Mouse (Mus musculus) heart, embryonic 11.5 days (tissue): ENCODE data around the gene Myo15. TPM values are rescaled to one million over a fixed set of nuclear protein-coding genes. Genes with fewer than 3 reads are reported as not detected.

Experiments used
- ATAC-seq: fragments of 200-750 bp; cut with Nextera tagmentation; replicated peaks from 2 replicates; pipeline ENCODE4 v1.8.0; 2017; ENCODE audit warnings: moderate library complexity; ENCODE audit not compliant: insufficient number of reproducible peaks, low FRiP score, low TSS enrichment
- H3K27ac ChIP-seq: fragments of 300-500 bp; sonication (generic); 2 replicates; pipeline ENCODE4 v1.5.1; 2014; ENCODE audit warnings: mild to moderate bottlenecking, low read depth, low read length
- H3K27me3 ChIP-seq: fragments of 300-500 bp; sonication (generic); 2 replicates; pipeline ENCODE4 v1.6.1; 2014; ENCODE audit warnings: mild to moderate bottlenecking, low read length, mixed read lengths; ENCODE audit not compliant: control insufficient read depth, insufficient read depth
- H3K36me3 ChIP-seq: fragments of 300-500 bp; sonication (generic); 2 replicates; pipeline ENCODE4 v1.6.1; 2014; ENCODE audit warnings: mild to moderate bottlenecking, low read length, moderate library complexity, mixed read lengths; ENCODE audit not compliant: control insufficient read depth, insufficient read depth
- H3K4me1 ChIP-seq: fragments of 300-500 bp; sonication (generic); 2 replicates; pipeline ENCODE4 v1.6.1; 2014; ENCODE audit warnings: low read length; ENCODE audit not compliant: control insufficient read depth, insufficient read depth
- H3K4me2 ChIP-seq: fragments of 300-500 bp; sonication (generic); 2 replicates; pipeline ENCODE4 v1.6.1; 2014; ENCODE audit warnings: mild to moderate bottlenecking, moderate library complexity
- H3K4me3 ChIP-seq: fragments of 300-500 bp; sonication (generic); 2 replicates; pipeline ENCODE4 v1.5.1; 2014; ENCODE audit warnings: low read depth, low read length
- H3K9ac ChIP-seq: fragments of 300-500 bp; sonication (generic); 2 replicates; pipeline ENCODE4 v1.6.1; 2014; ENCODE audit warnings: mild to moderate bottlenecking, low read depth, low read length, moderate library complexity
- H3K9me3 ChIP-seq: fragments of 300-500 bp; sonication (generic); replicated peaks from 2 replicates; pipeline ENCODE4 v1.6.1; 2016; ENCODE audit warnings: low read length; ENCODE audit not compliant: control insufficient read depth
- WGBS: fragments of 180-500 bp; shearing (Covaris S2); extraction: QIAGEN DNeasy Blood & Tissue Kit; methylation state at CpG from one replicate; pipeline ENCODE4 v1.1.7; 2014; ENCODE audit not compliant: insufficient replicate concordance; 5-methylcytosine and 5-hydroxymethylcytosine counted together
- polyA plus RNA-seq: library from polyadenylated mRNA; unstranded; fragments of >200 nt; fragmentation: Nextera tagmentation; extraction: Ambion mirVana; gene quantifications from 2 replicates; pipeline ENCODE4 v1.2.1, GENCODE M21; 2014

The Myo15 gene
- polyA plus RNA-seq, 1 experiment from 2014 or later: 0.11 TPM

- H3K9me3 ChIP-seq: no peaks in the 10 kb centered on the region
- WGBS: 83% methylated on average over 5 of the region's 5 CpGs
- no peak overlapping the region for H3K9ac ChIP-seq
- no peak overlapping the region for H3K27ac ChIP-seq
- peaks cover 6% of the 10 kb centered on the region; the same call in 1 of the 2 replicates for H3K4me1 ChIP-seq
- no peak for ATAC-seq
- peaks cover 6% of the 10 kb centered on the region; the same call in 1 of the 2 replicates for H3K27me3 ChIP-seq
- H3K4me3 ChIP-seq: no peak overlapping the region
- no peaks in the 10 kb centered on the region for H3K36me3 ChIP-seq
- H3K4me2 ChIP-seq: no peak overlapping the region
These were observed 6.7 kb downstream of the Myo15 start for GRCm38 (mm10) chr11:60475668-60476362.

DNA sequence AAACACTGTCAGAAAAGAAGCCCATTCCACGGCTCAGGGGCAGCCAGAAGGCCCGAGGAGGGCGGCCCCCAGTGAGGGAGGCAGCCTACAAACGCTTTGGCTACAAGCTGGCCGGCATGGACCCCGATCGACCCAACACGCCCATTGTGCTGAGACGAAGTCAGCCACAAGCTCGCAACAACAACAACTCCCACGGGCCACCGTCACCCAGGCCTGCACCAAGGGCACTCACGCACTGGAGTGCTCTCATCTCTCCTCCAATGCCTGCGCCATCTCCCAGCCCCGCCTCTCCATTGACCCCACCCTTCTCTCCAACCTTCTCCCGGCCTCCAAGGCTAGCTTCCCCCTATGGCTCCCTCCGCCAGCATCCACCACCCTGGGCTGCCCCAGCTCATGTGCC, 9.0 kb downstream of the Myo15 start:
- Histone ChIP-seq H3K4me3 (peak overlapping the region; percentile 12; the same call in 1 of the 2 replicates), H3K4me1 (no peaks in the 10 kb centered on the region), H3K27me3 (peaks cover 6% of the 10 kb centered on the region; the same call in 1 of the 2 replicates), H3K27ac (no peak overlapping the region), H3K36me3 (no peaks in the 10 kb centered on the region), H3K9ac (0 out of 2 replicates have a peak overlapping the region, but pooled peaks have one; percentile 49), H3K4me2 (peak overlapping the region; percentile 58), H3K9me3 (no peaks in the 10 kb centered on the region)
- WGBS: 13% methylated on average over 17 of the region's 17 CpGs
- no peak for ATAC-seq

- Histone ChIP-seq H3K27me3 (no peaks in the 10 kb centered on the region), H3K4me2 (peak overlapping the region; percentile 27), H3K4me3 (no peak overlapping the region), H3K27ac (no peak overlapping the region), H3K36me3 (no peaks in the 10 kb centered on the region), H3K9ac (no peak overlapping the region; the same call in 1 of the 2 replicates), H3K9me3 (no peaks in the 10 kb centered on the region), H3K4me1 (peaks cover 3% of the 10 kb centered on the region; the same call in 1 of the 2 replicates)
- ATAC-seq: peak; percentile 80
- WGBS: 28% methylated on average over 3 of the region's 3 CpGs
These were observed 17.1 kb downstream of the Myo15 start for GRCm38 (mm10) chr11:60486267-60486666.

DNA sequence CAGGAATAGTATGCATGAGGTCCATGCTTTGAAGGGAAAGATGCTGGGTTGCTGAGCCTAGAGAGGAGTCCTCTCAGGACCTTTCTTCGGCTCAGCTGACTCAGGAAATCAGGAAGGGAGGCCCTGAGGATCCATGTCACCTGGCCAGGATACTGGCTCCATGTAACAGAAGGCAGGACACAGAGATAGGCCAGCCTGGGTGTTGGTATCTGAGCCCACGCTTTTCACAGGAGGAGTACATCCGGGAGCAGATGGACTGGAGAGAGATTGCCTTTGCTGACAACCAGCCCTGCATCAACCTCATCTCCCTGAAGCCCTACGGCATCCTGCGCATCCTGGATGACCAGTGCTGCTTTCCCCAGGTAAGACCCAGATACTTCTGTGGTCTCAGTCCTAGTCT, 23.6 kb downstream of the Myo15 start:
- Histone ChIP-seq H3K4me2 (no peak overlapping the region), H3K27ac (no peak overlapping the region), H3K36me3 (no peaks in the 10 kb centered on the region), H3K4me1 (no peaks in the 10 kb centered on the region), H3K9ac (no peak overlapping the region), H3K4me3 (no peak overlapping the region), H3K9me3 (no peaks in the 10 kb centered on the region), H3K27me3 (peaks cover 20% of the 10 kb centered on the region)
- no peak for ATAC-seq
- WGBS: 82% methylated on average over 5 of the region's 5 CpGs

DNA sequence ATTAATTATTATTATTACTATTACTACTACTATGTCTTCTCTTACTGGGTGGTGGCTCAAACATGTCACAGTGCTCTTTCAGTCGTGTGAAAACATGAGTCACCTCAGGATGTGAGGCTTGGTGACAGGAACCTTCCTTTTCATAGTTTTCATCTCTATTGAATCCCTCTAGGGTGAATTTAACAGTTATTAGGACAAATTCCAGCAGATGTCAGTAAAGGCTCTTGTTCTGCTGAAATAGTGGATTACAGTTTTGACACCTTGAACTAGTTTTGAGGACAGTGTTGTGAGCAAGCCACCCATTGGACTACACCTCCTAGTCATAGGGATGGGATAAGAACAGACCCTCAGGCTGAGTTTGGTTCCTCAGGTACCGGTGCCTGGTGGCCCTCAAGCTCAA, 26.6 kb downstream of the Myo15 start:
- no peak overlapping the region for H3K4me2 ChIP-seq
- no peaks in the 10 kb centered on the region for H3K4me1 ChIP-seq
- no peak overlapping the region for H3K27ac ChIP-seq
- no peak for ATAC-seq
- H3K27me3 ChIP-seq: peaks cover 25% of the 10 kb centered on the region
- no peak overlapping the region for H3K4me3 ChIP-seq
- H3K9me3 ChIP-seq: no peaks in the 10 kb centered on the region
- no peaks in the 10 kb centered on the region for H3K36me3 ChIP-seq
- H3K9ac ChIP-seq: no peak overlapping the region
- WGBS: 57% methylated on average over 2 of the region's 2 CpGs

- no peaks in the 10 kb centered on the region for H3K36me3 ChIP-seq
- no peak overlapping the region for H3K4me3 ChIP-seq
- H3K27ac ChIP-seq: no peak overlapping the region
- ATAC-seq: no peak
- H3K4me1 ChIP-seq: 0 out of 2 replicates have a peak, but pooled peaks cover 6% of the 10 kb centered on the region
- H3K9me3 ChIP-seq: no peaks in the 10 kb centered on the region
- no peak overlapping the region for H3K9ac ChIP-seq
- no peak overlapping the region for H3K4me2 ChIP-seq
- 79% methylated on average over 13 of the region's 13 CpGs for WGBS
- H3K27me3 ChIP-seq: peaks cover 31% of the 10 kb centered on the region
These were observed 38.1 kb downstream of the Myo15 start for GRCm38 (mm10) chr11:60507281-60507680.

DNA sequence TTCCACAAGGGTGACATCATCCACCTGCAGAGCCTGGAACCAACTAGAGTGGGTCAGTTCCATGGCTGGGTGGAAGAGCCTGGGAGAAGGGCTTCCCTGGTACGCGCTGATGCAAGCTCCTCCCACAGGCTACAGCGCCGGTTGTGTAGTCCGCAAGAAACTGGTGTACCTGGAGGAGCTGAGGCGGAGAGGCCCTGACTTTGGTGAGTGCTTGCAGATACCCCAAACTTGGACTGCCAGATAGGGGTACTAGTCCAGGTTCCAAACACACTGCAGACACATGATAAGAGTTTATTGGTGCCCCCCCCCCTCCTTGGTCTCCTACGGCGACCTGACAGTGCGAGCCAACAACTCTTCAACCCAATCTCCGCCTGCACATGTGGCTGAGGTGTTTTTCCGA, 39.8 kb downstream of the Myo15 start:
- Histone ChIP-seq H3K4me1 (0 out of 2 replicates have a peak, but pooled peaks cover 6% of the 10 kb centered on the region), H3K4me3 (peak overlapping the region; percentile 39), H3K27ac (no peak overlapping the region), H3K9ac (peak overlapping the region; percentile 56), H3K9me3 (no peaks in the 10 kb centered on the region), H3K4me2 (peak overlapping the region; percentile 71), H3K36me3 (no peaks in the 10 kb centered on the region), H3K27me3 (peaks cover 31% of the 10 kb centered on the region)
- 2% methylated on average over 11 of the region's 11 CpGs for WGBS
- ATAC-seq: no peak

DNA sequence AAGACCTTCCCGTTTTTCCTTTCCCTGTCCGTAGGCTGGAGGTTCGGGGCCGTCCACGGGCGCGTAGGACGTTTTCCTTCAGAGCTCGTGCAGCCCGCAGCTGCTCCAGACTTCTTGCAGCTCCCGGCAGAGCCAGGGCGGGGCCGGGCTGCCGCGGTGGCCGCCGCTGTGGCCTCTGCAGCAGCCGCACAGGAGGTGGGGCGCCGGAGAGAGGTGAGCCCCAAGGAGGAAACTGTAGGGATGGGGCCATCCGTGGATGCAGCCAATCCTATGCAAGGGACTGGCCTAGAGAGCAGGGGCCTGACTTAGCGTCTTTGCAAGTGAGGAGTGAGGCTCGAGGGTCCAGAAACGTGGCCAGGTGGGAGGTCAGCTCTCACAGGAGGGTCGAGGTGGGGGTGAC, 40.4 kb downstream of the Myo15 start:
- Histone ChIP-seq H3K9me3 (no peaks in the 10 kb centered on the region), H3K4me2 (peak overlapping the region; percentile 71), H3K9ac (peak overlapping the region; percentile 56), H3K4me3 (peak overlapping the region; percentile 39), H3K36me3 (no peaks in the 10 kb centered on the region), H3K27me3 (peaks cover 31% of the 10 kb centered on the region), H3K4me1 (0 out of 2 replicates have a peak, but pooled peaks cover 6% of the 10 kb centered on the region), H3K27ac (no peak overlapping the region)
- under 1% methylated on average over 25 of the region's 25 CpGs for WGBS
- peak; percentile 52 for ATAC-seq

GRCm38 (mm10) chr11:60511893-60512292, 42.8 kb downstream of the Myo15 start:
- Histone ChIP-seq H3K36me3 (no peaks in the 10 kb centered on the region), H3K27ac (no peak overlapping the region), H3K4me1 (0 out of 2 replicates have a peak, but pooled peaks cover 6% of the 10 kb centered on the region), H3K9me3 (no peaks in the 10 kb centered on the region), H3K4me3 (no peak overlapping the region), H3K27me3 (peaks cover 31% of the 10 kb centered on the region), H3K9ac (no peak overlapping the region), H3K4me2 (no peak overlapping the region)
- WGBS: 52% methylated on average over 1 of the region's 1 CpGs
- ATAC-seq: no peak
